Mouse (Mus musculus): ENCODE measurements at regions not wholly inside any gene's neighbourhood (a gene's known extent, or its start where the extent isn't known, plus 50 kb on each side); places are given as distances from the start of the nearest gene placed in this dataset.
"Not testable (repeated sequence)": the region's sequence is repeated elsewhere in the genome, so short reads cannot be mapped to it uniquely, and the experiment has no call there.

DNA sequence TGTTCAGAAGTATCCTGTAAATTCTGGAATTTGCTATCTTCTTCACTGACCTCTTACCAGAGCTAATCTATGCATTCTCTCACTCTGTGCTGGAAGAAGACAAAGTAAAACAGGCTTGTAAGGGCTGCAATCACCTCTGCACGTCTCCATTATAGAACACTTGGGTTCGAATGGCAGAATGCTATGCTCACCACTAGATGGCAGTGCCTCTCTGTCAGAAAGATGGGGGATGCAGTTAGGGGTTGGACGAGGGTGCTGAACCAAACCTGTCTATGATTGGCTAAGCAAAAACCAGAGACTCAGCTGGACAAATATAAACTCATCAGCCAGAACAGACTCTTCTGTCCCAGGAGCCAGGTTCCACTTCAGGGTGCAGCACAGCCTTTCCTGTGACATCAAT is 546.5 kb upstream of the Olfr1507 start:
- TF ChIP-seq CTCF (IDR thresholded peaks at IDR 0.05): peak; percentile 43
- not testable (repeated sequence) for TF ChIP-seq EP300 (IDR thresholded peaks at IDR 0.05)

Measured in lung, postnatal 0 days (tissue).